In the genomic region with DNA sequence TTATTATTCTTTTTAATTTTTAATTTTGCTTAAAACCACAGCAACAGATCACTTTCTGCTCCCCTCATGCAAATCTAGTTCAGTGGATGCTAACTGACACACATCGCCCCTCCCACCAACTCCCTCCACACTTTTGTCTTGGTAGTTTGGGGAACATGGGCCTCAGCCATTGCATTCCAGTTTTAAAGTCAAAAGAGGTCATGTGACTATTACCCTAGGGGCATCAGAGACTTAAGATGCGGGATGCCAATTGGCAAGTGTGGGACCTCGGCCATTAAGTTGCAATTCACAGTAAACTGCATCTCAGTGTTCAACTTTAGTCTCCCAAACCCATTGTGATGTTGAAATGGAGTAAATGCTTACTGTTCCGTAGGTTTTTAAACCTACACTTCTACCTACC, we compare ENCODE assay signal across 9 mouse cellular contexts. TPM values are rescaled to one million over a fixed set of nuclear protein-coding genes. Genes with fewer than 3 reads are reported as not detected.
DNase-seq lines count a peak whose midpoint lies in the region; ATAC-seq and TF ChIP-seq lines count a peak whose summit lies in the region.
"Had no signal": no experiment of that assay in that cellular context is flagged by ENCODE, and none has a peak within 500 bp of the region (broad histone marks: within the 10 kb centered on the region; RNA-seq: fewer than 3 reads in every experiment).

No protein-coding gene starts in this region.

- peak overlapping the region; percentile 49; the same call in 1 of the 2 replicates for H3K4me3 ChIP-seq in kidney, embryonic 14.5 days (ENCODE audit: low read length)
- peak overlapping the region; percentile 72 for H3K4me3 ChIP-seq in cortical plate, adult 2 months (ENCODE audit: insufficient read depth, low read length)
- peak overlapping the region; percentile 49; the same call in 1 of the 2 replicates for H3K4me3 ChIP-seq in hindbrain, embryonic 11.5 days (ENCODE audit: low read depth, low read length)
- peak overlapping the region; percentile 46 for H3K4me3 ChIP-seq in midbrain, embryonic 14.5 days (replicated peaks; ENCODE audit: low read depth, low read length)
- H3K4me3 ChIP-seq: megakaryocyte, embryonic 14.5 days had no signal

- no peaks in the 10 kb centered on the region for H3K27me3 ChIP-seq in kidney, embryonic 14.5 days (ENCODE audit: control insufficient read depth, insufficient read depth, low read length)
- no peaks in the 10 kb centered on the region for H3K27me3 ChIP-seq in hindbrain, embryonic 11.5 days (ENCODE audit: control insufficient read depth, insufficient read depth, low read length)
- H3K27me3 ChIP-seq in midbrain, embryonic 14.5 days (ENCODE audit: control insufficient read depth, insufficient read depth, low read length) = no peaks in the 10 kb centered on the region

- ATAC-seq in kidney, embryonic 14.5 days (ENCODE audit: low FRiP score, low TSS enrichment) = no peak
- ATAC-seq in hindbrain, embryonic 11.5 days (ENCODE audit: low FRiP score) = no peak
- no peak for ATAC-seq in midbrain, embryonic 14.5 days (ENCODE audit: low FRiP score, low TSS enrichment)
- ATAC-seq in monocyte, adult 5-6 weeks (replicated peaks; ENCODE audit: insufficient number of reproducible peaks, low FRiP score, low TSS enrichment, poor library complexity, severe bottlenecking) = no peak

- no peaks in the 10 kb centered on the region for H3K4me1 ChIP-seq in kidney, embryonic 14.5 days (ENCODE audit: control insufficient read depth, insufficient read depth, low read length)
- peaks cover 3% of the 10 kb centered on the region; the same call in 1 of the 2 replicates for H3K4me1 ChIP-seq in cortical plate, adult 2 months (ENCODE audit: control insufficient read depth, insufficient read depth, low read length)
- H3K4me1 ChIP-seq in hindbrain, embryonic 11.5 days (replicated peaks; ENCODE audit: control insufficient read depth, insufficient read depth, low read length) = no peaks in the 10 kb centered on the region
- H3K4me1 ChIP-seq in midbrain, embryonic 14.5 days (ENCODE audit: control insufficient read depth, insufficient read depth, low read length) = no peaks in the 10 kb centered on the region
- H3K4me1 ChIP-seq: megakaryocyte, embryonic 14.5 days had no signal

- H3K9me3 ChIP-seq in kidney, embryonic 14.5 days (ENCODE audit: control insufficient read depth, low read length) = no peaks in the 10 kb centered on the region
- H3K9me3 ChIP-seq in hindbrain, embryonic 11.5 days (ENCODE audit: control insufficient read depth, low read length) = no peaks in the 10 kb centered on the region
- no peaks in the 10 kb centered on the region for H3K9me3 ChIP-seq in midbrain, embryonic 14.5 days (ENCODE audit: control insufficient read depth, low read length)

- peak overlapping the region; percentile 46 for H3K4me2 ChIP-seq in kidney, embryonic 14.5 days (replicated peaks; ENCODE audit: low read depth, low read length)
- peak overlapping the region; percentile 52; the same call in 1 of the 2 replicates for H3K4me2 ChIP-seq in hindbrain, embryonic 11.5 days (replicated peaks; ENCODE audit: low read depth, low read length)
- peak overlapping the region; percentile 63 for H3K4me2 ChIP-seq in midbrain, embryonic 14.5 days (ENCODE audit: low read length)

- no peak for TF ChIP-seq POLR2A in cortical plate, adult 2 months (IDR thresholded peaks at IDR 0.05; ENCODE audit: extremely low read depth, insufficient read depth, low read length)

- H3K9ac ChIP-seq in kidney, embryonic 14.5 days (ENCODE audit: low read depth, low read length) = no peak overlapping the region; the same call in 1 of the 2 replicates
- H3K9ac ChIP-seq in hindbrain, embryonic 11.5 days (ENCODE audit: low read depth, low read length) = no peak overlapping the region
- no peak overlapping the region for H3K9ac ChIP-seq in midbrain, embryonic 14.5 days (replicated peaks; ENCODE audit: low read length)

- WGBS in kidney, embryonic 14.5 days = 43% methylated on average over 4 of the region's 4 CpGs
- 33% methylated on average over 4 of the region's 4 CpGs for WGBS in hindbrain, embryonic 11.5 days
- WGBS in midbrain, embryonic 14.5 days = 35% methylated on average over 4 of the region's 4 CpGs

- no peak for TF ChIP-seq CTCF in cortical plate, adult 2 months (IDR thresholded peaks at IDR 0.05; ENCODE audit: extremely low read depth, insufficient read depth, low read length)

- no peak for DNase-seq in kidney, adult 11 months
- peak; percentile 2 for DNase-seq in hindbrain, embryonic 11.5 days (ENCODE audit: low spot score)
- no peak for DNase-seq in midbrain, embryonic 14.5 days
- DNase-seq in urinary bladder, postnatal 14 days (ENCODE audit: low spot score) = no peak
- no peak for DNase-seq in layer of hippocampus, adult 9-11 months

- H3K27ac ChIP-seq in kidney, embryonic 14.5 days (ENCODE audit: low read depth, low read length) = no peak overlapping the region
- no peak overlapping the region; the same call in 1 of the 2 replicates for H3K27ac ChIP-seq in cortical plate, adult 2 months (ENCODE audit: insufficient read depth, low read length)
- no peak overlapping the region for H3K27ac ChIP-seq in hindbrain, embryonic 11.5 days (ENCODE audit: low read depth, low read length)
- H3K27ac ChIP-seq in midbrain, embryonic 14.5 days (replicated peaks; ENCODE audit: low read depth, low read length) = no peak overlapping the region

- no peaks in the 10 kb centered on the region for H3K36me3 ChIP-seq in kidney, embryonic 14.5 days (ENCODE audit: control insufficient read depth, insufficient read depth, low read length)
- H3K36me3 ChIP-seq in hindbrain, embryonic 11.5 days (ENCODE audit: control insufficient read depth, insufficient read depth, low read length) = no peaks in the 10 kb centered on the region
- no peaks in the 10 kb centered on the region for H3K36me3 ChIP-seq in midbrain, embryonic 14.5 days (ENCODE audit: control insufficient read depth, insufficient read depth, low read length)

RNA-seq across cellular contexts. Expression of a gene that starts 1.7 kb away (rescaled TPM):
- polyA plus RNA-seq in kidney, embryonic 14.5 days (2014; fragmentation: Nextera tagmentation; extraction: Ambion mirVana) = 83.6 and 109 TPM in 2 replicates
- polyA plus RNA-seq in cortical plate, adult 2 months (2012; rRNA removed) = 80.1 and 89.8 TPM in 2 replicates
- 67.2 and 76.3 TPM in 2 replicates for polyA plus RNA-seq in hindbrain, embryonic 11.5 days (2014; fragmentation: Nextera tagmentation; extraction: Ambion mirVana)
- 21.2 and 35.7 TPM in 2 replicates for polyA plus RNA-seq in midbrain, embryonic 14.5 days (2014; fragmentation: Nextera tagmentation; extraction: Ambion mirVana)
- 0.75 to 1.3 TPM (median 1.2 TPM) in 3 replicates for total RNA-seq in monocyte, adult 5-6 weeks (2017)
